Comparison of ENCODE assay signal across 8 mouse cellular contexts in the genomic region with DNA sequence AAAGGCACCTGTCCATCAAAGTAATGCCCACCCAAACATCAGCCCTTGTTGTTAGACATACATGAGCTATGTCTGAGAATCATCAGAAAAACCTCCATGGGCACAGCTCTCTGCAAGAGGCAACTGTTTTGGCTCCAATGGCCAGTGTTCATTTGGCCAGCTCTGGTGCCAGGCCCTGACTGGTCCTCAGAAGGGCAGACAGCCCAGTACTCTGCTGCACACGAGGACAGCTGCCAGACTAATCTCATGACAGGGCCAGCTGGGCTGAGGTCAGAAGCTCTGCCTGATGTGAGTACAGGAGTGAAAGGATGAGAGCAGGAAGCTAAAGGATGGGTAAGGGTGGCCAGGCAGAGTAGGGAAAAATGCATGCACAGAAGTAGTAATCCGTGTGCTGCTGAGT. TPM values are rescaled to one million over a fixed set of nuclear protein-coding genes. Genes with fewer than 3 reads are reported as not detected.
DNase-seq lines count a peak whose midpoint lies in the region.
"Had no signal": no experiment of that assay in that cellular context is flagged by ENCODE, and none has a peak within 500 bp of the region (broad histone marks: within the 10 kb centered on the region; RNA-seq: fewer than 3 reads in every experiment).

No protein-coding gene starts in this region.

- peak; percentile 59 for DNase-seq in left cerebral cortex, adult 11 months (ENCODE audit: low spot score)
- DNase-seq in left cerebral cortex, postnatal 36 days (ENCODE audit: low spot score in 2 of 2) = no peak
- peak; percentile 95 for DNase-seq in brain, adult 2 months (ENCODE audit: low read depth, low spot score)
- peak; percentile 62 to 78 for DNase-seq in gastrocnemius, adult 8-10 months (ENCODE audit: low spot score in 2 of 2)
- peak; percentile 50 to 71 for DNase-seq in layer of hippocampus, postnatal 36 days
- DNase-seq in embryo, embryonic 9.5 days (ENCODE audit: extremely low spot score) = no peak
- no peak for DNase-seq in thymus, postnatal 10 days (ENCODE audit: low spot score in 2 of 2)

- intact Hi-C loops in left cerebral cortex, postnatal 36 days (cut with DNase I) = no loop called here

RNA-seq across cellular contexts. Expression of gene Rab40c, which starts 5.8 kb away (rescaled TPM):
- 10 to 100 TPM; 46.1 to 58.0 TPM for total RNA-seq in left cerebral cortex, postnatal 36 days (2021)
- total RNA-seq in gastrocnemius, adult 8-10 months (2022) = 10 to 100 TPM in 3 of 4 experiments, 1 to 10 TPM in 1; 7.9 to 13.3 (median 12.7) TPM
- 10 to 100 TPM; 49.6 to 55.5 TPM for total RNA-seq in layer of hippocampus, postnatal 36 days (2021)

RNA-seq across cellular contexts. Expression of gene Pigq, which starts 19.4 kb away (rescaled TPM):
- 100 to 1,000 TPM; 106 to 120 TPM for total RNA-seq in left cerebral cortex, postnatal 36 days (2021)
- 10 to 100 TPM; 18.1 to 21.0 (median 18.8) TPM for total RNA-seq in gastrocnemius, adult 8-10 months (2022)
- total RNA-seq in layer of hippocampus, postnatal 36 days (2021) = 100 to 1,000 TPM; 125 to 129 TPM

RNA-seq across cellular contexts. Expression of gene Nhlrc4, which starts 19.4 kb away (rescaled TPM):
- total RNA-seq in left cerebral cortex, postnatal 36 days (2021) = under 1 TPM in 1 of 2 experiments, not detected in 1; 0.30 TPM
- not detected for total RNA-seq in gastrocnemius, adult 8-10 months (2022)
- total RNA-seq in layer of hippocampus, postnatal 36 days (2021) = under 1 TPM; 0.17 to 0.61 TPM

RNA-seq across cellular contexts. Expression of gene A930017K11Rik, which starts 27.0 kb away (rescaled TPM):
- under 1 TPM; 0.41 to 0.59 TPM for total RNA-seq in left cerebral cortex, postnatal 36 days (2021)
- total RNA-seq in gastrocnemius, adult 8-10 months (2022) = not detected
- total RNA-seq in layer of hippocampus, postnatal 36 days (2021) = under 1 TPM; 0.95 to 0.96 TPM
- total RNA-seq: G1E had no signal

RNA-seq across cellular contexts. Expression of gene Wfikkn1, which starts 44.7 kb away (rescaled TPM):
- 1 to 10 TPM; 1.4 to 1.5 TPM for total RNA-seq in left cerebral cortex, postnatal 36 days (2021)
- total RNA-seq in gastrocnemius, adult 8-10 months (2022) = under 1 TPM; 0.15 to 0.62 (median 0.38) TPM
- 1 to 10 TPM; 1.8 to 2.4 TPM for total RNA-seq in layer of hippocampus, postnatal 36 days (2021)

Comparison
In these comparisons a context has a peak if more than half of its experiments do, and no peak if none do; other contexts are left out.
1. DNase-seq: peak in left cerebral cortex, adult 11 months (single experiment), brain, adult 2 months (single experiment), gastrocnemius, adult 8-10 months (2 of 2) and layer of hippocampus, postnatal 36 days (2 of 2); none in left cerebral cortex, postnatal 36 days (0 of 2), embryo, embryonic 9.5 days (single experiment) and thymus, postnatal 10 days (0 of 2).
2. RNA of gene Pigq, which starts 19.4 kb away (total RNA-seq): 125 to 129 TPM in layer of hippocampus, postnatal 36 days and 106 to 120 TPM in left cerebral cortex, postnatal 36 days; 18.1 to 21.0 TPM in gastrocnemius, adult 8-10 months; every median in the first group is over 4 times any median in the second.